Mouse (Mus musculus): ENCODE data around the gene H2afy. TPM values are rescaled to one million over a fixed set of nuclear protein-coding genes. Genes with fewer than 3 reads are reported as not detected.
A peak's percentile ranks its signal among the peaks of the same experiment; 100 is the strongest.

Gene H2afy
- polyA plus RNA-seq, 1 experiment from 2014 or later = 120 TPM

DNA sequence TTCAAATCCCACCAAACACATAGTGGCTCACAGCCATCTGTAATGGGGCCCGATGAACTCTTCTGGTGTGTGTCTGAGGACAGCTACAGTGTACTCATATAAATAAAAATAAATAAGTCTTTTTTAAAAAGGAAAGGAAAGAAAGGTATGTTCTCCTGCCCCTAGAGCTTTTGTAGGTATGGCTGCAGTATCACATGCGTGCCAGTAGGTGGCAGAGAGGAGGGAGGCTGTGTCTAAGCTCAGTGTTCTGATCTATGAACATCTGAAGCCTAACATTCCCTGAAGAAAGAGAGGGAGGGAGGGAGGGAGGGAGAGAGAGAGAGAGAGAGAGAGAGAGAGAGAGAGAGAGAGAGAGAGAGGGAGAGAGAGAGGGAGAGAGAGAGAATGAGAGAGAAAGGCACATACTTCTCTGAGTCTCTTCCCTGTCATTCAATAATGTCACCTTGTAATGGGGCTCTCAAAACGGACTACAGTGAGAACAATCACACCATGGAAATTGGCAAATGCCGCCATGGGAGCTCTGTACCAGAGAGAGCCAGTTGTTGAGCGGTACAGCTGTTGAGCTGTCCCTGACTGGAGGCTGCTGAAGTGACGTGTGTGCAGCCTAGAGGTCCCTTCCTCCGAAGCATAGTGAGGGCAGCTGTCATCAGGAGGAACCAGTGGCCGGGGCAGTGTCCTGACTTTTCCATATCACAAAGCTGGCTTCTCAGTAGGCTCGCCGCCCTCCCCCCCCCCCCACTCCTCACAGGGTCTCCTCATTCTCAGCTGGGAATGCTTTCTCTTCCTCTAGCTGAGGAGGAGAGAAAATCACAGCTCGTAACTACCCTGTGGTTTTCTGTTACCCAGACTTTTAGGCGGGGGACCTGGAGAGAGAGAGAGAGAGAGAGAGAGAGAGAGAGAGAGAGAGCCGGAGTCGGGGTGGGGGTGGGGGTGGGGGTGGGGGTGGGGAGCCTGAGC is 31.6 kb upstream of the H2afy start:
- Histone ChIP-seq H3K9ac (ENCODE audit: low read length) (no peak overlapping the region), H3K36me3 (ENCODE audit: control insufficient read depth, insufficient read depth) (no peaks in the 10 kb centered on the region), H3K27ac (ENCODE audit: low read length) (no peak overlapping the region), H3K4me2 (ENCODE audit: low read depth, low read length) (peak overlapping the region; percentile 17; the same call in 1 of the 2 replicates), H3K4me3 (ENCODE audit: low read length) (no peak overlapping the region), H3K9me3 (replicated peaks; ENCODE audit: control insufficient read depth, low read length) (no peaks in the 10 kb centered on the region), H3K4me1 (ENCODE audit: control insufficient read depth, insufficient read depth, low read length) (peaks cover 23% of the 10 kb centered on the region), H3K27me3 (ENCODE audit: control insufficient read depth, insufficient read depth, low read length) (0 out of 2 replicates have a peak, but pooled peaks cover 2% of the 10 kb centered on the region)
- WGBS = 18% methylated on average over 14 of the region's 14 CpGs
- ATAC-seq (replicated peaks; ENCODE audit: extremely low read depth, insufficient read depth, low FRiP score) = 0 out of 2 replicates have a peak, but pooled peaks have one; percentile 42

DNA sequence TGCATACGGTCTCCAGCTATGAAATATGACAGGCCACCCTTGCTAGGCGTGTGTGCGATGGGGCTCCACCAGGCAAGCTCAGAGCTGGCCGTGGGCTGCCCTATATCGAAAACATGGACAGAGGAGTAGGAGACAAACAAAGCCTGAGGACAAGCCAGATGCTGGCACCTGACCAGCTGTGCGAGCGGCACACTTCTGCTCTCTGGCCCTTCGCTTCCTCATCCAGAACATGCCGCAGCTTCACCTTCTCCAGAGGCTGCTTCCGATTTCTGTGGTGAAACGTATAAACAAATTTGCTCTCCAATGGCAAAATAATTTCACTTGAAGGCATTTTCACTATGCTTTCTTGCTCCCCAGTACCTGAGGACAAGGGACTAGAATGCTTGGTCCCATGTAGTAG is 29.4 kb upstream of the H2afy start:
- no peak overlapping the region for H3K27ac ChIP-seq (ENCODE audit: low read length)
- H3K4me3 ChIP-seq (ENCODE audit: low read length) = no peak overlapping the region
- 0 out of 2 replicates have a peak, but pooled peaks cover 2% of the 10 kb centered on the region for H3K27me3 ChIP-seq (ENCODE audit: control insufficient read depth, insufficient read depth, low read length)
- H3K36me3 ChIP-seq (ENCODE audit: control insufficient read depth, insufficient read depth) = no peaks in the 10 kb centered on the region
- no peak overlapping the region for H3K9ac ChIP-seq (ENCODE audit: low read length)
- ATAC-seq (replicated peaks; ENCODE audit: extremely low read depth, insufficient read depth, low FRiP score) = no peak
- peaks cover 21% of the 10 kb centered on the region for H3K4me1 ChIP-seq (ENCODE audit: control insufficient read depth, insufficient read depth, low read length)
- H3K9me3 ChIP-seq (replicated peaks; ENCODE audit: control insufficient read depth, low read length) = no peaks in the 10 kb centered on the region
- 81% methylated on average over 11 of the region's 11 CpGs for WGBS
- H3K4me2 ChIP-seq (ENCODE audit: low read depth, low read length) = no peak overlapping the region

DNA sequence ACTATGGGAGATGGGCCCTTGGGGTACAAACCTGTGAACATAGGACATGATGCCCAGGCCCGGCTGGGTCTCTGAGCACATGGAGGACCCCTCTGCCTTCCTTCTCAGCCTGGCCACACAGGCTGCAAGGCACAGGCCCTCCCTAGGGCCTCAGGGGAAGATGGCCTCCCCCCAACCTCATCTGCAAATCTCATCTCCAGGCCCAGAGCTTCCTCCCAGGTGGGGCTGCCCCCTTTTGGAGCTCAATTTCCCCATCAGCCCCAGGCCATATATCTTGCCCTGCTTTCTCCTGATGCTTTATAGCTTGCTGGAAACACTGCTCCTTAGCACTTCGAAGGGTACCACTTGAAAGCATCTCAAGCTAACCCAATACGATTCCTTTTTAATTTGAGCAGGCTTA is 28.2 kb upstream of the H2afy start:
- no peak overlapping the region for H3K27ac ChIP-seq (ENCODE audit: low read length)
- 85% methylated on average over 3 of the region's 3 CpGs for WGBS
- ATAC-seq (replicated peaks; ENCODE audit: extremely low read depth, insufficient read depth, low FRiP score) = no peak
- no peaks in the 10 kb centered on the region for H3K9me3 ChIP-seq (replicated peaks; ENCODE audit: control insufficient read depth, low read length)
- H3K4me2 ChIP-seq (ENCODE audit: low read depth, low read length) = no peak overlapping the region
- no peaks in the 10 kb centered on the region for H3K36me3 ChIP-seq (ENCODE audit: control insufficient read depth, insufficient read depth)
- no peak overlapping the region for H3K4me3 ChIP-seq (ENCODE audit: low read length)
- peaks cover 29% of the 10 kb centered on the region for H3K4me1 ChIP-seq (ENCODE audit: control insufficient read depth, insufficient read depth, low read length)
- 0 out of 2 replicates have a peak, but pooled peaks cover 2% of the 10 kb centered on the region for H3K27me3 ChIP-seq (ENCODE audit: control insufficient read depth, insufficient read depth, low read length)
- no peak overlapping the region for H3K9ac ChIP-seq (ENCODE audit: low read length)

DNA sequence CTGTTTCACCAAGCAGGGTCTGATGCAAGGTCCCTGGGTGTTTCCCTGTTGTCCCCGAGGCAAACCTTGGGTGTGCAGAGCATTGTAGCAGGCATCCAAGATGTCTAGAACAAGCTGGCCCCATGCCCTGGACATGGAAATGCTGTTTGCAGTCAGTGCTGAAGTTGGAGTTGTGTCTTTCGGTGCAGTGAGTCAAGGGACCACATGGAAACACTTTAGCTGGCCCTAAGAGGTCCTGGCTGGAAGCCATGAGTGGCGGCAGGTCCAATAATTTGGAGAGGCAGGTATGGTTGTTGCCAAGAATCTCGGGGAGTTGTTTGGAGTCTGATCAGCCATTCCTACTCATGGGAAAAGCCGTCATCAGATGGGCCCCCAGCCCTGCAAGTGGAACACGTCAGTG is 27.6 kb upstream of the H2afy start:
- Histone ChIP-seq H3K27ac (ENCODE audit: low read length) (peak overlapping the region; percentile 31; the same call in 1 of the 2 replicates), H3K9ac (ENCODE audit: low read length) (no peak overlapping the region), H3K9me3 (replicated peaks; ENCODE audit: control insufficient read depth, low read length) (no peaks in the 10 kb centered on the region), H3K4me3 (ENCODE audit: low read length) (no peak overlapping the region), H3K27me3 (ENCODE audit: control insufficient read depth, insufficient read depth, low read length) (0 out of 2 replicates have a peak, but pooled peaks cover 2% of the 10 kb centered on the region), H3K4me2 (ENCODE audit: low read depth, low read length) (no peak overlapping the region), H3K36me3 (ENCODE audit: control insufficient read depth, insufficient read depth) (no peaks in the 10 kb centered on the region), H3K4me1 (ENCODE audit: control insufficient read depth, insufficient read depth, low read length) (peaks cover 35% of the 10 kb centered on the region)
- WGBS = 28% methylated on average over 6 of the region's 6 CpGs
- peak; percentile 30 for ATAC-seq (replicated peaks; ENCODE audit: extremely low read depth, insufficient read depth, low FRiP score)

DNA sequence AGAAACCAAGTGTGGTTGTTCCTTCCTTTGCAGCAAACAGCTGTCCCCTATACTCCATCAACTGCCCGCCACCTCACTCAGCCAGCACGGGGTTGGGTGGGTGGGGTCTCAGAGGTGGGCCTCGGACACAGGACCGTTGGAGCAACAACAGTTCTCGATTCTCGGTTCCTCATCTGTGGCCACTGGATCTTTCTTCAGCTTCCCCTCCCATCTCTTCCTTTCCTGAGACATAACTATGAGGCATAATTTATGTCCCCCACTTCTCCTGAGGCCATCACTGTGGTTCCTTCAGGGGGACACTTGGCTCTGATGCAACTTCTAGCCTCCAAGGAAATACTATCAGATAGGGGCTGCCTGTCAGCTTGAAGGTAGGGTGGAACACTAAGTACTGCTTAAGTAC is 26.7 kb upstream of the H2afy start:
- no peak overlapping the region for H3K4me3 ChIP-seq (ENCODE audit: low read length)
- 75% methylated on average over 6 of the region's 6 CpGs for WGBS
- peaks cover 30% of the 10 kb centered on the region for H3K4me1 ChIP-seq (ENCODE audit: control insufficient read depth, insufficient read depth, low read length)

DNA sequence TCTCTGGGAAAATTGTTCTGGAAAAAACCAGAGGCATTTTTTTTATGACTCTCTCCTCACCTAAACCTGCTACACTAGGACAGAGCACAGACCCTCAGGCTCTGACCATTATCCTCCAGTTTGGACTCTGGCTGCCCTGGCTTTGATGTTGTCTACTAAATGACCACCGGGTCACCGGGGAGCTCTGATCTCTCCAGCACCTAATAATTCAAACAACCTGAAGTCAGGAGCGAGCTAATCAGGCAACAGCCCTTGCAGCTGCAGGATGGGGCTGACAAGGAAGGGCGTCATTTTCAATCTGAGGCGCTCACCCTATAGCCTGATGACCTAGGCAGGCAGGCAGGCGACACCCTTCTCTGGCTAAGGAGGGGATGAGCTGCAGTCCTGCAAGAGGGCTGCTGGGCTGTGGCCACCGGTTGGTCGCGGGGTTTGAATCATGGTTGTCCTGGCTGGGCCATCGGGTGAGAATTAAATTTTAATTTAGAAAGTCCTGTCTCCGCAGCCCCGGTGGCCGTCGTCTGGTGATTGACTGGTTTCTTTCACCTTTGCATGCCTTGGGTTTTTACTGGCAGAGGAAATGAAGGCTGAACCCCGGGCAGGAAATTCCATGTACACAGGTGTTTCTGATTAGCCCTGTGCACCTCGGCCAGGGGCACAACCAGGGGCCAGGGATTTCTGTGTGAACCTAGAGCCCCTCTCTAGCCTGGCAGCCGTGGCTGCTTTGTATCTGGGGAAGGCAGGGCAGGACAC is 23.6 kb upstream of the H2afy start:
- no peak overlapping the region for H3K27ac ChIP-seq (ENCODE audit: low read length)
- H3K4me2 ChIP-seq (ENCODE audit: low read depth, low read length) = peak overlapping the region; percentile 33; the same call in 1 of the 2 replicates
- 0 out of 2 replicates have a peak overlapping the region, but pooled peaks have one; percentile 22 for H3K9ac ChIP-seq (ENCODE audit: low read length)
- no peak for ATAC-seq (replicated peaks; ENCODE audit: extremely low read depth, insufficient read depth, low FRiP score)
- H3K4me1 ChIP-seq (ENCODE audit: control insufficient read depth, insufficient read depth, low read length) = peaks cover 41% of the 10 kb centered on the region
- no peaks in the 10 kb centered on the region for H3K9me3 ChIP-seq (replicated peaks; ENCODE audit: control insufficient read depth, low read length)
- H3K4me3 ChIP-seq (ENCODE audit: low read length) = no peak overlapping the region
- H3K27me3 ChIP-seq (ENCODE audit: control insufficient read depth, insufficient read depth, low read length) = no peaks in the 10 kb centered on the region
- no peaks in the 10 kb centered on the region for H3K36me3 ChIP-seq (ENCODE audit: control insufficient read depth, insufficient read depth)
- WGBS = 46% methylated on average over 17 of the region's 17 CpGs

More for the DNA sequence above, 26.7 kb upstream of the H2afy start:
- Histone ChIP-seq H3K27ac (ENCODE audit: low read length) (no peak overlapping the region), H3K9me3 (replicated peaks; ENCODE audit: control insufficient read depth, low read length) (no peaks in the 10 kb centered on the region), H3K36me3 (ENCODE audit: control insufficient read depth, insufficient read depth) (no peaks in the 10 kb centered on the region), H3K9ac (ENCODE audit: low read length) (no peak overlapping the region), H3K4me2 (ENCODE audit: low read depth, low read length) (no peak overlapping the region), H3K27me3 (ENCODE audit: control insufficient read depth, insufficient read depth, low read length) (0 out of 2 replicates have a peak, but pooled peaks cover 2% of the 10 kb centered on the region)
- no peak for ATAC-seq (replicated peaks; ENCODE audit: extremely low read depth, insufficient read depth, low FRiP score)

DNA sequence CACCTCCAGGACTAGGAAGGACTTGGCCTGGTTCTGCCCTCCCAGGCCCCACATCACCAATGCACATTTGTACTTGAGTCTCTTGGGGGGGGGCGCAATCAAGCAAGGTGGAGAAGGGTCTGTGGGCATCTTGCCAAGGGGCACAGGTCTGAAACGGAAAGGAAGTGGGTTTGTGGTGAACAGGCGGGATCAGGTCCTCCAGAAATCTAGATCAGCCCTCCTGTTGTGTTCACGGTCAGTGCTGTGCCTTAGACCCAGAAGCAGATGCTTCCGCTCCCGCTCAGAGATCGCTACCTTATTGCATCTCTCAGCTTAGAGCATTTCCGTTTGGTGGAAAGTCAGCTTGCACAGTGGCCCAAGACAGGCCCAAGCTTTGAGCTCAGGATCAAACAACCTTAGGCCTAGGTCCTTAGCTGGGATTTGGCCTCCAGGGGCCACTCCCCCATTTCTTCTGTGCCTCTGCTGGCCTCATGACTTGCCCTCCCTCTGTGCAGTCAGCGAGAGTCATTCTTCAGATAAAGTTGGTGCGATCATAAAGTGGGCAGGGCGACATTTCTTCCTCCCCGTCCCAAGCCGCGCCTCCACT is 22.9 kb upstream of the H2afy start:
- no peaks in the 10 kb centered on the region for H3K9me3 ChIP-seq (replicated peaks; ENCODE audit: control insufficient read depth, low read length)
- H3K27ac ChIP-seq (ENCODE audit: low read length) = peak overlapping the region; percentile 26; the same call in 1 of the 2 replicates
- 30% methylated on average over 14 of the region's 14 CpGs for WGBS
- H3K27me3 ChIP-seq (ENCODE audit: control insufficient read depth, insufficient read depth, low read length) = no peaks in the 10 kb centered on the region
- H3K4me2 ChIP-seq (ENCODE audit: low read depth, low read length) = peak overlapping the region; percentile 33; the same call in 1 of the 2 replicates
- no peak overlapping the region for H3K4me3 ChIP-seq (ENCODE audit: low read length)
- peaks cover 43% of the 10 kb centered on the region for H3K4me1 ChIP-seq (ENCODE audit: control insufficient read depth, insufficient read depth, low read length)
- 0 out of 2 replicates have a peak overlapping the region, but pooled peaks have one; percentile 22 for H3K9ac ChIP-seq (ENCODE audit: low read length)
- peak; percentile 56 for ATAC-seq (replicated peaks; ENCODE audit: extremely low read depth, insufficient read depth, low FRiP score)
- no peaks in the 10 kb centered on the region for H3K36me3 ChIP-seq (ENCODE audit: control insufficient read depth, insufficient read depth)

DNA sequence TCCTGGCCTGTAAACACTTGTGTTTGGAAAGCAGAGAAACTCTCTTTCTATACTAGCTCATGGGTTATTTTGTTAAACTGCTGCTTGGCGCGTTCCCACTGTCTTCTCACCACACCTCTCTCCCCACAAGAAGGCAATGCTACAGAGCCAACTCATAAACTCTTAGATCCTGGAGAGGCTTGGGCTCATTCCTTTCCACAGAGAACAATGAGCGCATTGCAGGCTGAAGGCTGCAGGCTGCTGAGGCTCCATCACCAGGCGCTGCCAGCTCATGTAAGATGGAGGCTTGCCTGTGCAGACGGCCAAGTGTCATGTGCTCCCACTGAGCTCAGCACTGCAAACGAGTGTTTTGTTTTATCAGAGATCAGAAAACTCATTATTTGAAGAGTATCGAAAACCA is 19.5 kb upstream of the H2afy start:
- no peak for ATAC-seq (replicated peaks; ENCODE audit: extremely low read depth, insufficient read depth, low FRiP score)
- Histone ChIP-seq H3K4me1 (ENCODE audit: control insufficient read depth, insufficient read depth, low read length) (peaks cover 37% of the 10 kb centered on the region), H3K27me3 (ENCODE audit: control insufficient read depth, insufficient read depth, low read length) (no peaks in the 10 kb centered on the region), H3K27ac (ENCODE audit: low read length) (peak overlapping the region; percentile 96), H3K36me3 (ENCODE audit: control insufficient read depth, insufficient read depth) (no peaks in the 10 kb centered on the region), H3K9me3 (replicated peaks; ENCODE audit: control insufficient read depth, low read length) (no peaks in the 10 kb centered on the region), H3K4me3 (ENCODE audit: low read length) (no peak overlapping the region), H3K4me2 (ENCODE audit: low read depth, low read length) (no peak overlapping the region), H3K9ac (ENCODE audit: low read length) (no peak overlapping the region)
- WGBS = 74% methylated on average over 7 of the region's 7 CpGs

Measured in heart, embryonic 16.5 days (tissue).